Mouse (Mus musculus): Measurements from ENCODE around the gene Olfr27.

Gene Olfr27
- long read RNA-seq, experiment 1, result 0 reads
- long read RNA-seq, experiment 2, result 0 reads

DNA sequence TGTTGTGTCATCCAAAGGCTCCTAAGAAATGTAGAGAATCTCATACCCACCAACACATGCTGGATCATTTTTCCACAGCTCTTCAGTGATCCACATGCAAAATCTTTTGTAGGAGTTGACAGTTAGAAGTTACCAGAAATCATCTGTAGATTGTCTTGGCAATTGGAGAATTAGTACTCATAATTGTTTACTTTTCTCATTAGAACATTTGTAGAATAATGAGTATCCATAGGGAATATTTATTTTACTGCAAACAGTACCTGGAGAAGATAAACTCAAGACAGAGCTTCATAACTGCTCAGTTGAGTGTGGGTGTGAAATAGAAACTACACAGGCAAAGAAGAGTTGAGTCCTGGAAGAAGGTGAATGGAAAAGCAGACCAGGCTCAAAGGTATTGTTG lies at the start of gene Olfr27:
TSS of gene Olfr27 (plus strand) at position 301 of the 400 bp plus-strand sequence.
- intact Hi-C loops (cut with DNase I), result no loop called here

DNA sequence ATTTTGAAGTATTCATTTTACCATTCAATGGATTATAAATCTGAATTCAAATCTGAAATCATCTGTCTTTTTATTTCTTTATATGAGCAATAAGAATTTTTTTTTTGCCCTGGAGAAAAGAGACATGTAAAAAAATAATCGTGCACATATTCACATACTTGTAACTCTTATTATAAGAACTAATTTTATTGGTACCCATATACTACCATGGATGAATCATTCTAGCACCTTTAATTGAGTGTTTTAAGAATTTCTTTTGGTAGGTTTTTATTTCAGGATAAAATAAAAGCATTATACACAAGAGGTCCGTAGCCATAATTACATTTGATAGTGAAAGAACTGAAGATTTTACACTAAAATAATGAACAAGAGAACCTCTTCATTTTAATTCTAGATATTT lies 49.1 kb upstream of the Olfr27 start, which contains the start of gene Olfr938:
TSS of gene Olfr938 (minus strand) at position 101 of the 400 bp plus-strand sequence.
- intact Hi-C loops (cut with DNase I), result no loop called here

DNA sequence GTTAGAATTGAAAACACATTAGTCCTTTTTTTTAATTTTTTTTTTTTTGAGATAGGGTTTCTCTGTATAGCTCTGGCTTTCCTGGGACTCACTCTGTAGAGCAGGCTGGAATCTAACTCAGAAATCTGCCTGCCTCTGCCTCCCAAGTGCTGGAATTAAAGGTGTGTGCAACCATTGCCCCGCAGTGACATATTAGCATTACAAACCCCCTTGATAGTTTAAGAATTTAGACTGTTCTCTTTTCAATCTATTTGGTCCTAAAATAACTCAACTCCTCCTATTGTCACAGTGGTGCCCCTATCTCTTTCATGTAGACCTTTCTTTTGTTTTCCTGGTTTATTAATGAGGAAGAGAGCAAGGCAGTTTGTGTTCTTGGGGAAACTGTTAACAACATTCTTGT lies 605 bp upstream of the Olfr27 start:
- intact Hi-C loops (cut with DNase I), result no loop called here

DNA sequence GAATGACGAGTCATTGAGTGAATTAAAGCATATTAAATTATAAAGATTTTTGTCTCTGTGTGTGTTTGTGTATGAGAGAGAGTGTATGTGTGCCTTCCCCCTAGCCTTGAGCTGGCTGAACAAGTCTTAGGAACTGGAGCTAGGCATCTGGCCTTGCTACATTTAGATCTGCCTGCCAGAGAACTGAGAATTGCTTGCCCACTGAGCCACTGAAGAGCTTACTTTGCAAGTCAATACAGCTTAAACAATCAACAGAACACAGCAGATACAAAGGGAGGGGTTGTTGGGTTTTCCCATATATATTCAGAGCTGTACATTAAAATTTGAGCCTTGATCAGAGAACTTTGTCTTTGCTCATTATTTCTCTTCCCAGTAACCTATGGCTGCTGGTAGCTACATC lies 24.5 kb downstream of the Olfr27 start:
- intact Hi-C loops (cut with DNase I), result no loop called here

DNA sequence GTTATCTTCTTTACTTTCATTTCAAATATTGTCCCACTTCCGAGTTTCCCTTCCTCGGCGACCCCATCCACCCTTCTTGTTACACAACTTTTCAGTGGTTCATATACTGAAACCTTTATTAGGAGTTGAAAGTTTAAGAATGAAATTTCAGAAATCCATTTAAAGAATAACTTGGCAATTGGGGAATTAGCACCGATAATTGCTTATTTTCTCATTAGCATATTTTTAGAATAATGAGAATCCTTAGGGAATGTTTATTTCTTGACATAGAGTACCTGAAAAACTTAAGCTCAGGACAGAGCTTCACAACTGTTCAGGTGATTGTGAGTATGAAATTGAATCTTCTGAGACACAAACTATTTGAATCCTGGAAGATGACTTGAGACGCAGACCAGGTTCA lies 38.1 kb downstream of the Olfr27 start, which contains the start of gene Olfr943:
TSS of gene Olfr943 (plus strand) at position 301 of the 400 bp plus-strand sequence.
- intact Hi-C loops (cut with DNase I), result no loop called here

Measured in adrenal gland (tissue).